Mouse (Mus musculus) induced T-regulatory cell, adult 2 months (primary cell): ENCODE data around the gene Arg2.
A peak's percentile ranks its signal among the peaks of the same experiment; 100 is the strongest.
"Not testable (repeated sequence)": the region's sequence is repeated elsewhere in the genome, so short reads cannot be mapped to it uniquely, and the experiment has no call there.

ENCODE experiments used
- DNase-seq: peaks from one replicate; pipeline ENCODE4 v3.0.0-alpha.2; 2012; ENCODE audit warnings: low read depth

Gene Arg2

DNA sequence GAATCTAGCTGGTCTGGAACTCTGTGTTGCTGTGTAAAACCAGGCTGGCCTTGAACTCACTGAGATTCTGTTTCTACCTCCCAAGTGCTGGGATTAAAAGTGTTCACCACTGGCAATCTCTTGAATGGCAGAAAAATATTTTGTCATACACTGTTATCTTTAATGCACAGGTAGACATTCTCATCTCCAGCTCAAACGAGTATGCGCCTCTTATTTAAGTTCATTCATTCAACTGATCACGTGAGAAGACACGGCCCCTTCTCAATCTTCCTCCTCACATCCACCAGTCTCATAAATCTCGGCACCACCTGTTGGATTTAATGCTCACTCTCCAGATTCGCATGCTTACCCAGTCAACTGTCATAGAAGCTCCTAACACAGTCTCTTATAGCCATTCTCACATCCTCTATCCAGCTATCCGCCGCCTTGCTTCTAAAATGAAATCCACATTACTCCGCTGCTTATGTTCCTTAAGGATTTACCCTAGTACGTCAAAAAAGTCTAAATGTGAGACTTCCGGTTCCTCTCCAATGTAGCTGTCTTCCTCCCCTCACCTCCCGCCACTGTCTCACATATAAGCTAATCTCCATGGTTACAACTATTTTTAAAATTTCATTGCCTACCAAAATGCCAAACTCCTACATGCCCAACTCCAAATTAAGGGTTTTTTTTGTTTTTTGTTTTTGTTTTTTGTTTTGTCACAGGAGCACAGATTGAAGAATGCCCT, 40.9 kb downstream of the Arg2 start:
- no peak for DNase-seq

DNA sequence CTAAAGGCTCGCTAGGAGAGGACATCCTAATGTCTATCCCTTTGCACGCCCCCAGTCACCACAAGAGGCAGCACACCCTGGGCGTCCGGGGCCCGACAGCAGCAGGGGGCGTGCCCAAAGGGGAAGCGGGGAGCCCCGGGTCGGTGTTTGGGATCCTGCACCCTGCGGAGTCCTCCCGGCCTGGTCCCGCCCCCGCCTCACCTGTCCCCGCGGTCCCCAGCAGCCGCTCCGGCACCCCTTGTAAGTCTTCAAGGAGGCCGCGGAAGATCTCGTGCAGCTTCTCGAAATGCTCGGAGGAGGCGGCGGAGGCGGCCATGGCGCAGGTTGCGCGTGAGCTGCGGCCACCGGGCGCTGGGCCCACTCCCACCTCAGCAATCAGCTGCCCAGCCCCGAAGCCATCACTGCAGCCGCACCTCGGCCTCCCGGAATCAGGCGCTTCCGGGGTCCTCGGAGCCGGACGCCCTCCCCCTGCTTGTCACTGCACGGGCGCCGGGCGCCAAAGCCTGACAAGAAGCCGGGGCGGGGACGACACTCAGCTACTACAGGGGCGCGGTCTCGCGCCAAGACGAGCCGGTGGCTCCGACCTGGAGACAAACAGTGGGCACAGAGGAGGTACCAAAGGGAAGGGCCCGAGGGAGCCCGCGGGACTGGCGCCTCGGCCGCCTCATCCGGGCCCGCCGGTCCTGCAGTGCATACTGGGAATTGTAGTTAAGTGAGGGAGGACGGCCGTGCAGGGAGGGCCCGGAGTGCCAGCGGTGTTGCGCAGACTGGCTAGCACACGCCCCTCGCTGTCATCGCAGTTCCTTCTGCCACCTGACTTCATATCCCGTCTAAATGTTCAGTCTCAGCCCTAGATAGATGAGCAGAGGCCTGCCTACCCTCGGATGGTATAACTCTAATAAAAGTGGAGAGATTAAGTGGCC, 41.7 kb downstream of the Arg2 start, which contains the start of gene Vti1b:
Gene Vti1b (minus strand): TSS at position 649 of the 923 bp plus-strand sequence.
- DNase-seq: peak; percentile 94

DNA sequence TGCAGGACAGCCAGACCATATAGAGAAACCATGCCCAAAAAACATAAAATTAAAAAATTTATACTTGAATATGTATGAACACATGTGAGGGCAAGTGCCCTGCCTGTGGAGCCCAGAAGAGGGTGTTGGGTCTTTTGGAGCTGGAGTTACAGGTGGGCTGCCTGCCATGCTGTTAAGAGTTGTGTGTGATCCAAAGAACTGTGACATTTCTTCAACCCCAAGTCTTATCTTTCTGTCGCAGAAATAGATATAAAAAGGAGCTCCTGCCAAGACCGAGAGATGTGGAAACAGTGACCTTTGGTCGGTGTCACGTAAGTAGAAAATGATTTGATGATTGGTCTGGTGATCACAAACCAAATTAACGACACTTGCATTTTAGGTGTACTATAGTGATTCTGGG, 43.1 kb downstream of the Arg2 start:
- DNase-seq: no peak

DNA sequence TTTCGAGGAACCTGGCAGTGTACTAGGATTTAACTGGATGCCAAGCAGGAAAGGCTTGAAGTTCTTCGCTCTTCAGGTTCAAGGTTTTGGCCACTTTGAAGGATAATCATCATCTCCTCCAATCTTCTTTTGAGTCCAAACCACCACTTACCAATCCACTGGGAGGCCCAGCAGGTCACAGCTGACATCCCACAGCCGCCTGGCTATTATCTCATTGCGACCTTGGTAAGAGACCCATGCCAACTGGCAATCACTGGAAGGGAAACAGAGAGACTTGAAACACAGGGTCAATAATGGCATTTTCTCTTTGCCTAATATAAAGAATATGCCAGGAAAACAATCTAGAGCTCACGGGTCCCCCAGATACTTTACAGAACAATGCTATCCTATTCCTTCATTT, 45.4 kb downstream of the Arg2 start:
- DNase-seq: no peak

DNA sequence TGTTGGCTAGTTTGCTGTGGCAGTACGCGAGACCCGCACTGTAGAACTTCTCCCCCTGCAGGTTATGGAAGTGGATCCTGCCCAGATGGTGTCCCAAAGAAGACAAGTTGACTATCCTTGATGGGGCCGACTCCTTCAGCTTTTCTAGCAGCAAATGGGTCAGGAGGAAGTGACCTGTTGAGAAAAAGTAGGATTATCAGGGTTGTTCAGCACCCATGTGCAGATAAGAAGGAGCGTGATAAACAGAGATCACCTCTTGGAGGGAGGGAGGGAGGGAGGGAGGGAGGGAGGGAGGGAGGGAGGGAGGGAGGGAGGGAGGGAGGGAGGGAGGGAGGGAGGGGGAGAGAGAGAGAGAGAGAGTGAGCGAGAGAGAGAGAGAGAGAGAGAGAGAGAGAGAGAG, 54.6 kb downstream of the Arg2 start:
- not testable (repeated sequence) for DNase-seq

DNA sequence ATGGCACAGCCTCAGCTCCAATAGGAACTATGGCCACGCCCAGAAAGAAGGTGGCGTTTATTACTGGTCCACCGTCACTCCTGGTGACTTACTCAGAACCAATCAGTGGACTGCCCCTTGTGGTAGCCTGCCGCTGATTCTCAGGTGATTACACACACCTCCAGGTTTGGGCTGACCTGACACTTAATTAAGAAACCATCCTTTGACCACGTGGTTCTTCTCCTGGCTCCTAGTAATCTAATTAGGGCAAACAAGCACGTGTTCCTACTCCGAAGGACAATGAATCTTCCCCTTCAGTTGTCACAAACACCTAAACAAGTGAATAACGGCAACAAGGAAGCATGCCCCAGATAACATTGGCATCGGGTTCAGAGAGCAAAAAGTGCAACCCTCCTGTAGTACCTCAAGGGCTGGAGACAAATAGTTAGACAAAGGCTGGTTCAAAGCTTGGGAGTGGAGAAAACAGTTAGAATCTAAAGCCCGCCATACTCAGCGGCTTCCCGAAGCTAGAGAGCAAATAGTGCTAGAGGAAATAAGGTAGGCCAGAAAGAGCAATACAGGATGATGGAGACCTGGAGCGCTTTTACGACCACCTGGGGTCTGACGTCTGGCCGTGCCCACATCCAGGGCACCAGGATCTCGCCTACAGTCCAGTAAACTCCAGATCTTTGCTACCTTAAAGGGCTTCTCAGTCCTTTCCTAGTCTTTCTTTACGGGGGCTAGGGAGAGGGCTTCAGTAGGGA, 60.5 kb downstream of the Arg2 start:
- DNase-seq: peak; percentile 88

DNA sequence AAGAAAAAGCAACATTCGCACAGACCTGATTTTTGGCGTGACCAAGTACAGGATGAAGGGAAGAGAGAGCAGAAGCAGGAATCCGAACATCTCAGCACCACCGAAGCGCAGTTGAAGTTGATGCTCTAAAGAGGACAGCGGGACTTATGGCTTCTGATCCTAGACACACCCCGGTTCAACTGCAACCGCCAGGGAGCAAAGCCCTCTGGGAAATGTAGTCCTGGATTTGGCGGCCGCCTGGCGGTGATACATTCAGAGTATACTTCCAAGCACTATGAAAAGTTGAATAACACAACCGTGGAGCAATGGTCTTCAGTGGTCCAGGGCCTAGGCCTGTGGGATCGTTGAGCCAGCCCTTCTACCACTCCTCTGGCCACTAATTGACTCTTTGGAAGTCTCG, 61.1 kb downstream of the Arg2 start:
- peak; percentile 92 for DNase-seq

DNA sequence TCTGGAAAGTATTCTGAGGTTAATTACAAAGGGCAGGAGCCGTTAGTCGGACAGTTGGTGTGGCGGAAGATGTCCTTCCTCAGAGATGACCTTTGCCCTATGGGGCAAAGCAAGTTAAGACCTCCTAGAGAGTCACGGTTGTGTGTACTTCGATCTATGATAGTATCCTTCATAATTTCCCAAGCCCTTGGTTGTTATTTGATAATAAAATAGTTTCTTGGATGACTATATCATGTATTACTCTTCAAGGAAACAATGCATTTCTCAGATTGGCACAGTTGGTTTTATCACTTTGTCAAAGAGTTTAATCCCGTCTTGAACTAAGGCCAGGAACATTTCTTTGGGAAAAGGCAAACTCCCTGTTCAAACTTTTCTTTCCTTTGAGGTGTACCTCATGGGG, 61.6 kb downstream of the Arg2 start, which contains the start of gene Rdh11:
Gene Rdh11 (minus strand): TSS at position 101 of the 400 bp plus-strand sequence.
- no peak for DNase-seq

DNA sequence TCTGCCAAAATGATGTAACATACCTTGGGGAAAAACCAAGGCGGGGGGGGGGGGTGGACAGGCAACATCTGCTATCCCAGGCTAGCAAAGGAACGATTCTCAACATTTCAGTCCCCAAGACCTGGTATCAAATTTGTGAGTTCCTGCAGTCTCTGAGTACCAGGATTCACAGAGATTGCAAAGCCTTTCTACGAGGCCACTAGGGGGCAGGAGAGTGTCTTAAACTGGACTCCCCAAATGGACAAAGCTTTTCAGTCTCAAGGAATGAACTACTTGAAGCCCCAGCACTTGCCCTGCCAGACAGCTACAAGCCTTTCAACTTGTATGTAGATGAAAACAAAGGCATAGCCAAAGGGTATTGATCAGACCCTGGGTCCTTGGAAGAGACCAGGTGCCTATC, 62.9 kb downstream of the Arg2 start:
- peak; percentile 82 for DNase-seq

DNA sequence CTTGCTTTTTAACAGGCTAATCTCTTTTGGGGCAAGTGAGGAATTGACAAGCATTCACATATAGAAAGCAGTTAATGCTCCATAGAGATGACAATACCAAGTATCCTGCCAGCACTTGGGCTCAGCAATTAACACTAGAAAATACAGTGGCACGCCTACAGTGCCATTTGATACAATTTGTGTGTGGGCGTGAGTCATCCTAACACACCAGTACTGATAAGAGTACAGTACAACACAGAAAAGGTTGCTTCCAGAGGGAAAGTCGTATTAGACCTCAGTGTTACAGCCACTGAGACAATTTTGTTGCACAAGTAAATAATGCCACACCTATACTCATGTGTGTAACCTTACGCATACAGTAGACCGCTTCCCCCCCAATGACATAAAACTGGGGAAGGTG, 66.5 kb downstream of the Arg2 start:
- DNase-seq: no peak

DNA sequence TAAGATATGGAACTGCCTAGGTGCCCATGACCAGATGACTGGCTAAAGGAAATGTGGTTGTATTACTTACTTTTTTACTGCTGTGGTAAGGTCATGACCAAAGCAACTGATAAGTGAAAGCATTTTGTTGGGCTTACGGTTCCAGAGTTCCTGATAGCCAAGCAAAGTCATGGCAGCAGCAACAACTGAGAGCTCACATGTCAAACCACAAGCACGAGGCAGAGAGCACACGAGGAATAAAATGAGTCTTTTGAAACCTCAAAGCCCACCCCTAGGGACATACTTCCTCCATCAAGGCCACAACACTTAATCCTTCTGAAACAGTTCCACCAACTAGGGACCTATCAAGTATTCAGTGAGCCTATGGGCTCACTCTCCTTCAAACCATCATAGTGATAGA, 71.3 kb downstream of the Arg2 start:
- no peak for DNase-seq
